Mouse (Mus musculus) Patski (cell line): ENCODE data around the gene Negr1. TPM values are rescaled to one million over a fixed set of nuclear protein-coding genes. Genes with fewer than 3 reads are reported as not detected.
"Not testable (repeated sequence)": the region's sequence is repeated elsewhere in the genome, so short reads cannot be mapped to it uniquely, and the experiment has no call there.

Experiments
- ATAC-seq: fragments of 100-300 bp; one replicate; pipeline ENCODE4 v1.8.0; 2021
- CTCF ChIA-PET: fragments of 350-600 bp; sonication (Branson Sonifier 250); formaldehyde crosslinking; loops from one replicate; lab custom pipeline; 2022; ENCODE audit warnings: inconsistent platforms; lab: Charles Lee
- POLR2A ChIA-PET: fragments of 350-600 bp; sonication (Branson Sonifier 250); formaldehyde crosslinking; loops from one replicate; lab custom pipeline; 2022; ENCODE audit warnings: antibody characterized with exemption, inconsistent platforms; lab: Charles Lee
- DNase-seq: peaks from one replicate; pipeline ENCODE4 v3.0.0-alpha.2; 2011; ENCODE audit warnings: low read depth, low spot score
- H3K27me3 ChIP-seq: fragments of 371-371 bp; one replicate; pipeline ENCODE4 v1.5.1; 2021
- CTCF ChIP-seq: fragments of 100-300 bp; IDR thresholded peaks from one replicate; pipeline ENCODE4 v1.5.1; 2021
- in situ Hi-C: fragments of 300-500 bp; cut with MboI; formaldehyde crosslinking; loops from 3 replicates; pipeline ENCODE4 v1.11.1; 2018; ENCODE audit warnings: low pct_unique_long_range_greater_than_20kb, mixed read lengths
- polyA plus RNA-seq: library from polyadenylated mRNA; unstranded; gene quantifications from one replicate; pipeline ENCODE4 v1.2.3, GENCODE M21; 2021

Gene Negr1
- polyA plus RNA-seq, 1 experiment from 2014 or later, result 0.03 TPM

DNA sequence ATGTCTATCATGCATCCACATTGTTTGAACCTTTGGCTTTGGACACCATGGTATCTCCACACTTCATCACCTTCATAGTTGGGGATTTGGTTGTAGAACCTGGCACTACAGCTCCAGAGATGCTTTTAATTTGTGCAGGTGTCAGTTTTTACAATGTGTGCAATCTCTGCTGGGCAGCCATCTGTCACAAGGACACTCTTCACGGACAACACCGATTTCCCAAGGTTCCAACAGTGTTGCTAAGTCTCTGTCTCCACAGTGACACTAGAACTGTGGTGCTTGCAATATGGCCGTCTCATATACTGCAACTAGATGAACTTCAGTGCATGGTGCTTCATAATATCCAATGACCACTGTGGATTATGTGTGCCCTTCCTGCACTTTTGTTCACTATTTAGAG, 425.5 kb downstream of the Negr1 start:
- ATAC-seq, result no peak
- POLR2A ChIA-PET, result no interaction called here
- no peak for TF ChIP-seq CTCF
- DNase-seq, result no peak
- CTCF ChIA-PET, result no interaction called here
- H3K27me3 ChIP-seq, result no peaks in the 10 kb centered on the region
- in situ Hi-C loops, result no loop called here

- ChIA-PET POLR2A (no interaction called here), CTCF (interaction anchor here (1.5 kb wide), 1 partner anchor 11 kb away, joined by 3 read pairs; no protein-coding TSS in a partner anchor)
- ATAC-seq, result no peak
- no peak for DNase-seq
- in situ Hi-C loops, result no loop called here
- no peaks in the 10 kb centered on the region for H3K27me3 ChIP-seq
- TF ChIP-seq CTCF, result no peak
Measured at GRCm38 (mm10) chr3:156992171-156992570, 430.6 kb downstream of the Negr1 start.

DNA sequence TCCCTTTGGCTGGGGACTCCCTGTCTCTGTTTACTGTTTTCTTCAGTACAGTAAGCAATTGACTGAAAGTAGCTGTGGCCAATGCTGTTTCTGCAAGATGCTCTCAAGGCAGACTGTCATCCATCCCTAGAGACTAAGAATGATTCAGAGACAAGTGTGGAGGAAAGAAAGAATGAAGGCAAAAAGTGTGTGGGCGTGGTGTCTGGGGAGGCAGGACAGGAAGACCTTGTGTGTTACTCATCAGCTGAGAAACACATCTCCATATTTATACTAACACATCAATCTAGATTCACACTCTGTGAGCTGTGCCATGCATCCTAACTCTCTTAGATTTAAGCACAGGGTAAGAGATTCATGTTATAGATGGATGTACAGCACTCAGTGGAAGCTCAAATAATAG, 431.2 kb downstream of the Negr1 start:
- ChIA-PET CTCF (interaction anchor here (1.5 kb wide), 1 partner anchor 11 kb away, joined by 3 read pairs; no protein-coding TSS in a partner anchor), POLR2A (no interaction called here)
- no peak for ATAC-seq
- in situ Hi-C loops, result no loop called here
- no peaks in the 10 kb centered on the region for H3K27me3 ChIP-seq
- TF ChIP-seq CTCF, result no peak
- no peak for DNase-seq

- no peak for ATAC-seq
- CTCF ChIA-PET, result interaction anchor here (0.8 to 1.0 kb wide), 2 partner anchors 8 to 15 kb away, joined by 3 read pairs; no protein-coding TSS in a partner anchor
- DNase-seq, result no peak
- H3K27me3 ChIP-seq, result no peaks in the 10 kb centered on the region
- in situ Hi-C loops, result no loop called here
- TF ChIP-seq CTCF, result no peak
- POLR2A ChIA-PET, result no interaction called here
Measured at GRCm38 (mm10) chr3:156999177-156999808, 437.7 kb downstream of the Negr1 start.

GRCm38 (mm10) chr3:157021632-157022031, 460.0 kb downstream of the Negr1 start:
- no peak for TF ChIP-seq CTCF
- DNase-seq (no peak), ATAC-seq (no peak)
- CTCF ChIA-PET, result no interaction called here
- H3K27me3 ChIP-seq, result no peaks in the 10 kb centered on the region
- in situ Hi-C loops, result no loop called here
- POLR2A ChIA-PET, result no interaction called here

DNA sequence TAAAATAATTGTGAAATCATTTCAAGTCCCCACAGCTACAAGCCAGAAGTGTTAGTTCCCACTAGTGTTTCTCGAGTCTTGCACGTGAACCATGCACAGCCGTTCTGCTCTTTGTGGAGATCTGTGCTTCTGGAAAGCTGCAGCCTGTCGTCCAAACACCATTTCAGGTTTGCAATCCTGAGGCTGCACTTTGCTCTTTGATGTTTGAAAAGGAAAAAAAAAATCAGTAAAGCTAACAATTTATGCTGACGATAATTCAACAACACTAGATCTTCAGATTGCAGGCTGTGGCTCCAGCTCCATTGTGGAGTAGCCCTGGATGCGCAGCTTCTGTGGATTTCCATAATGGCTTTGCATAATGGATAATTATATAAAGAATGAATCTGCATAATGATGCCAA, 463.0 kb downstream of the Negr1 start:
- TF ChIP-seq CTCF, result no peak
- in situ Hi-C loops, result no loop called here
- no peaks in the 10 kb centered on the region for H3K27me3 ChIP-seq
- ChIA-PET POLR2A (no interaction called here), CTCF (no interaction called here)
- no peak for DNase-seq
- no peak for ATAC-seq

DNA sequence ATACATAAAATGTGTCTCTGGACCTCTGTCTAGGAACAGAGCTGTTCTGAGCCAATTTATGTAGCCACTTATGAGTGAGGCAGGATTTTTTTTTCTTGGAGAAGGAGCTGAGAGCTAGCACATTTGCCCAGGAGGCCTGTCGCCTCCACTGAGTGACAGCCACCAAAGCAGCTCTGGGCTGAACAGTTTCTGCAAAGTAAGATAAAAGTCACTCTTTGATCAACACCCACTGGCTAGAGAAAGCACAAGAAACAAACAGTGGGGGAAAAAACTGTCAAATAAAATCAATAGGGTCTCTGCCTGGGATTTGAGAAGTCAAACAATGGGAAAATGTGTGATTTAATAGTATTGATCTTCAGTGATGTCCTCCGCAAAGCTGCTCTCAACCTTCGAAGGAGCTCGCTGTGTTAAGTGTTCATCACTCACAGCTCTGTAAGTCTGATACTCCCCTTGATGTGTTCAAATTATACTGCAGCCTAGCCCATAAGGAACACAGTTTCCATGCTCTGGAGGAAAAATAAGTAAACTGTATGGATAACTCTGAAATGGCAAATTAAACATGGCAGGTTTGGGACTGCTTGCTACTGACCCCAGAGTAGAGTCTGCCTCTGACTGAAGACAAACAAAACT, 470.0 kb downstream of the Negr1 start:
- POLR2A ChIA-PET, result no interaction called here
- DNase-seq (no peak), ATAC-seq (no peak)
- no peaks in the 10 kb centered on the region for H3K27me3 ChIP-seq
- TF ChIP-seq CTCF, result no peak
- in situ Hi-C loops, result no loop called here
- CTCF ChIA-PET, result no interaction called here

DNA sequence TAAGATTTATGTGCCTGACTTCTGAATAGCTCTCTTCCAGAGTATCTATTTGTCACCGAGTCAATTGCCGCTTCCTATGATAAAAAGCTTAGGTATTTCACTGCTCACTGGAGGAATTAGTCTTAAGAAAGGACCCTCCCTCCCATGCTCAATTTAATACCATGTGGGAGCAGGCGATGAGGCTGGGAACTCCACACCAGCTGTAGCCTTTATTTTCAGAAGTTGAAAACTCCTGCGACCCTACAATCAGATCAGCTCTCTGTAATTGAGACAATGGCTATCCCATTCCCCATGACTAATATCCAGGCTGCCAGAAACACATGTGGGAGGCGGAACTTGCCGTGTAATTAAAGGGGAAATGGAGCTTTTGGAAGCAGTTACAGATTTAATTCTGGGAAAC, 474.4 kb downstream of the Negr1 start:
- POLR2A ChIA-PET, result no interaction called here
- DNase-seq, result no peak
- ATAC-seq, result no peak
- no peak for TF ChIP-seq CTCF
- no peaks in the 10 kb centered on the region for H3K27me3 ChIP-seq
- in situ Hi-C loops, result no loop called here
- CTCF ChIA-PET, result interaction anchor here (1.2 kb wide), 1 partner anchor 12 kb away, joined by 5 read pairs; no protein-coding TSS in a partner anchor

GRCm38 (mm10) chr3:157036568-157036967, 475.0 kb downstream of the Negr1 start:
- no peak for DNase-seq
- ChIA-PET POLR2A (no interaction called here), CTCF (interaction anchor here (1.2 kb wide), 1 partner anchor 12 kb away, joined by 5 read pairs; no protein-coding TSS in a partner anchor)
- no peak for ATAC-seq
- no peak for TF ChIP-seq CTCF
- in situ Hi-C loops, result no loop called here
- H3K27me3 ChIP-seq, result no peaks in the 10 kb centered on the region

GRCm38 (mm10) chr3:157040619-157041018, 479.0 kb downstream of the Negr1 start:
- ATAC-seq, result no peak
- ChIA-PET CTCF (no interaction called here), POLR2A (no interaction called here)
- no peak for TF ChIP-seq CTCF
- DNase-seq, result no peak
- in situ Hi-C loops, result no loop called here
- H3K27me3 ChIP-seq, result no peaks in the 10 kb centered on the region

DNA sequence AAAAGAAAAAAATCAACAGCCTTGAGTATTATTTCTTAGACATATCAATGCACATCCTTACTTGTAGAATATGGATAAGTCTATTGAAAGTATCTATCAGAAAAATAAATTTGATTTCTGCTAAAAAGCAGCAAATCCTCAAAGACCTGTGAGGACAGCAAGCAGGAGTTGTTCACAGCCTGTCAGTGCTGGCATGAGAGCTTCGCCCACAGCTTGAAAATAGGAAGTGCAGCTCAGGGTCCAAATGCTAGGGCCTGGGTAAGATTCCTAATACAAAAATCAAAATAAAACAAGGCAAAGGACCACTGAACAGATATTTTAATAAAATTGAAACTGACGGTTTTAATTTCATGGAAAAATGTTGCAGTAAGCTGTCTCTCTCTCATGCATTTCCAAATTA, 483.0 kb downstream of the Negr1 start:
- DNase-seq, result no peak
- in situ Hi-C loops, result no loop called here
- no peak for ATAC-seq
- ChIA-PET POLR2A (no interaction called here), CTCF (no interaction called here)
- no peak for TF ChIP-seq CTCF
- no peaks in the 10 kb centered on the region for H3K27me3 ChIP-seq

DNA sequence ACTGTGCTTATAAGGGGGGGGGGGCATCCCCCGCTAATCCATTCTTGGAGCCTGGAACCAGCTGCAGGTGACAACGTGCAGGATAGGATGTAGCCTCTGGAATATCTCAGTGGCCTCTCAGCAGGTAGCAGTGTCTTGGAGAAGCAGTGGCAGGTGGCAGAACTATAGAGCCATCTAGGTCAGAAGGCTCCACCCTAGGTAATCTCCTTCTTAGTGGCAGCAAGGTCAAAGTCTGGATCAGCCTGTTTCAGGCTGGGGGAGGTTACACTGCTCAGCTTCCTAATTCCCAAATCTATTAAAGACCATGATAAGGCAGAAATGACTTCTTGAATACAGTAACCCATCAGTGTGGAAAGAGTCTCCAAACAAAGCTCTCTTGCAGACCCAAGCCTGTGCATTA, 502.8 kb downstream of the Negr1 start:
- DNase-seq, ATAC-seq, POLR2A ChIA-PET, in situ Hi-C loops, H3K27me3 ChIP-seq: not testable (repeated sequence)
- CTCF ChIA-PET, result interaction anchor here (1.4 kb wide), 1 partner anchor 15 kb away, joined by 3 read pairs; no protein-coding TSS in a partner anchor
